Mouse (Mus musculus): Measurements from ENCODE around the gene A930018P22Rik.

Gene A930018P22Rik

DNA sequence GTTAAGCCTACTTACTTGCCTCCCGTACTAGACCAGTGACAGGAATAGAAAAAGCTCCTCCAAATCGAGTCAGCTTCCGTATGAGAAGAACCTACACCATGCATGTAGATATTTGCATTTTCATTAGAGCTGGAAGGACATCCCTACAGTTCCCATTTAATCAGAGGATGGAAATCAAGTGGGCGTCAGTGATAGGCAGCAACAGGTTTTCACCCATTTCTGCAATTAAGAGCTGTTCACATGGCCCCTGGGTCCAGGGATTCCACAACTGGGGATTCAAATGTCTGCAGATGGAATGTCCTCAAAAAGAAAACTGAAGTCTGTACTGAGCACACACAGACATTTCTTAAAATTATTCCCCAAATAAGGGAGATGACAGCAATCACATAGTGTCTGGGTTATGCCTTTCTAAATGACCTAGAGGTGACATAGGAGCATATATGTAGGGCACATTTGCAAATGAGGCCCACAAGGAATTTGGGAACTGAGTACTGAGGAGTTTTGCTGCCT is 41.5 kb downstream of the A930018P22Rik start:
- DNase-seq = no peak

DNA sequence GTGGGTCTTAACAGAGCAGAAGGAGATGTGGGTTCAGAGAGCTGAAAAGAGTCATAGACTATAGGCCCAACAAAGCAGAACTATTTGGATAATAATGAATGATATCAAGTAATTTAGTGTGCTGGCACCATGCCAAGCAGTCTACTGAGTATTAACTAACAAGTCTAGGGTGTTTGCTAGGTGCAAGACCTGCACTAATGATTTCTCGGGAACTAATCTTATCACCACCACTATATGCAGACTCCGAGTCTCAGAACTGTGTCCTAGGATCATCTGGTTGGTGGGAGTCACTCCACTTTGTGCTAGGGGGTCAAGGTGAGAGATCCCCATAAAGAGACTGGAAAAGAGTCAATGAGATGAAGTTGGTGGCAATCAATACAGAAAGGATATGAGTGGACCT is 43.1 kb downstream of the A930018P22Rik start:
- DNase-seq = no peak

DNA sequence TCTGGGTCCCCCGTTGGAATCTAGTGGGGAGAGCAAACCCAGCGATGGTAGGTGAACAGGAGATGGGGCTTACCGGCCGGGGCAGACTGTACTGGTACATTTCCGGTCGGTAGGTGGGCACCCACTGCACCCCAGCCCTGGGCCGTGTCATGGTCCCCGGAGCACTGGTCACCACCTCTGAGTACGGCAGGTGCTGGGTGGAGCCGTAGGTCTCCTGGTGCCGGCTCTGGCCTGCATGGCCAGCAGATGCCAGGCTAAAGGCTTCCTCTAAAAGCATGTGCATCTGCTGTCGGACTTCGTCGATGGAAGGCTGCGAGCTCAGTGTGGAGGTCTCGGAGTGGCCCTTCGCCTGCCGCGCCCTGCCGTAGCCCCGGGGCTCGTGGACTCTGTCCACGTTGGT is 45.2 kb downstream of the A930018P22Rik start:
- DNase-seq = no peak

DNA sequence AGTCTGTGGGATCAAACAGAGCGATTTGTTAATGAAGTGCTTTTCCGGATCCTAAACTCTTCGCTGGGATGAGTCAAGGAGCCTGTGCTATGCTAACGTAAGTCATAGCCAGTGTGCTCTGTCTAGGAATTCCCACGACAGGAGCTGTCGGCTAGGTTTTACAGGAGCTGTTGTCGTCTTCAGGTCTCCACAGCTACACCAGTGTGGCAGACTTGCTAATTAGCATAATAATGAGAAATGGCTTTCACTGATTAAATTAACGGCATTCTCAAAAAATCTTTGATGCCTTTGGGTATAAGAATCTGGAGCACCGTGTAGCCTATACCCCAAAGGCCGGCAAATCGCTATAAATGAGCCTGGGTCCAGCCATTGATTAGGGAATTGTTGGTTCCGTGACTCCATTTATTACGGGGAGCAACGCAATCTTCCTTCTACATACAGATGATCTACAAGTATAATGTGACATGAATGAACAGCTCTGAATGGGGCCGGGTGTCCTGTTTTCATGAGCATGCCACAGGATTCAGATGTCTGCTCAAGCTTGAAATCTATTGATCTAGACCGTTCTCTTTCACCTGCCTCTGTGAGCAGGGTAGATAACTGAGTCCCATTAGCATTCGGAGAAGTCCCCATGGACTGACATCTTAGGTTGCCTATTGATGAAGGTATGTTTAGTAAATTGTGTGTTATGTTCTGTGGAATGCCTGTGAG is 45.8 kb downstream of the A930018P22Rik start:
- no peak for DNase-seq

DNA sequence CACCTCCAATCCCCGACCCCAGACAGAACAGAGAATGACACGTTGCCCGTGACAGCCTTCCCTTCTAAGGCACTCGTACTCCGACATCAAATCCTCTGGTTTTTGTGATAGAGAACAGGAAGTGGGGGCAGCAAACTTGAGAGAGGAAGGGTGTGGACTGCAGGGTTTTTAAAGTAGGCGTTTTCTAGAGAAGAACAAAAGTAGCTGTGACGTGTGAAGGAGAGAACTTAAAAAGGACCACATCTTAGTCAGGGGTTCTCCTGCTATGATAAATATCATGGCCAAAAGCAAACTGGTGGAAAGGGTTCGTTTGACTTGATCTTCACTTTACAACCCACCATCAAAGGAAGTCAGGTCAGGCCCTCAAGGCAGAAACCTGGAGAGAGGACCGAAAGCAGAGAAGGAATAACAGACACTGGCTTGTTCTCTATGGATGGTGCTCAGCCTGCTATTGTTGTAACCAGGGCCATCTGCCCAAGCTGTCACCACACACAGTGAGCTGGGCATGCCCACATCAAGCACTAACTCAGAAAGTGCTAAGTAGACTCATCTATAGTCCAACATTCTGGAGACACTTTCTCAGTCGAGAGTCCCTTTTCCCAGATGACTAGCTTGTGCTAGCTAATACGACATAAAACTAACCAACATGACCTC is 50.3 kb downstream of the A930018P22Rik start:
- no peak for DNase-seq

DNA sequence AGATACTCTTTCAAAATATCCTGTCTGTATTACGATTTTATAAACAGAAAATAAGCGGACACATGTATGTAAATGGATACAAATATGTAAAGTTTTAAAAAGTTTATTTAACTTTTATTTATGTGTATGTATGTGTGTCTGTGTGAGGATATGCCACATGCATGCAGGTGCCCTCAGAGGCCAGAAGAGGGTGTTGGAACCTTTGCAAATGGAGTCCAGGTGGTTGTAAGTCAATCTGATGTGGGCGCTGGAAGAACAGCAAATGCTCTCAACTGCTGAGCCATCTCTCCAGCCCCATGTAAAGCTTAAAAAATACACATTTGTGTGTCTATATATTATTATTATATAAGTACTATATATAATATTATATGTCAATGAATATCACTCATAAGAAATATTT is 50.9 kb downstream of the A930018P22Rik start:
- no peak for DNase-seq
